Mouse (Mus musculus) cerebral cortex, adult 2 months (tissue): ENCODE measurements around the gene Brsk2.

ENCODE experiments used
- WGBS: fragments of 180-500 bp; shearing (Covaris S2); methylation state at CpG from one replicate; pipeline ENCODE4 v1.1.7; 2018; 5-methylcytosine and 5-hydroxymethylcytosine counted together

Brsk2 gene

DNA sequence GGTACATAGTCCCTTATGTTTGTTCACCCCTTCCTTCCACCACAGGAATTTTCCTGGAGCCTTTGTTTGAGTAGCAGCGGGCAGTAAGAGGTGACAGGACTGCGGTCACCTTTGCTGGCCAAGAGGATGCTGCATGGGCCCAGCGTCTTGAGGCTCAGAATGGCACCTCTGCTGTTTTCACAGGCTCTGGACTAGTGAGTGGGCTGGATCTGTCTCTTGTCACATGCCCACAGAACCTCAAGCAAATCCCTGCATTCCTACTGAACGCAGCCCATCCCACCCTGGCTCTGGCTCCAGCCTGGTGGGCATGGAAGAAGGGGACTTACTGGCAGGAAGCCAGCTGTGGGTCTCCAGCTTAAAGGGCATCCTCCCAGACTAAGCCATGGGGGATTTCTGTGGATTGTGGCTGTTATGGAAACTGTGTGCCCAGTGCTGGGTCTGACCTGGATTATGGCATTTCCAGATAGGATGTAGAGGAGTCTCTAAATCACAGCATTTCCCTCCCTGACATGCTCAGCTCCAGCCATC lies 8.0 kb downstream of the Brsk2 start:
- WGBS, result 45% methylated on average over 4 of the region's 4 CpGs

DNA sequence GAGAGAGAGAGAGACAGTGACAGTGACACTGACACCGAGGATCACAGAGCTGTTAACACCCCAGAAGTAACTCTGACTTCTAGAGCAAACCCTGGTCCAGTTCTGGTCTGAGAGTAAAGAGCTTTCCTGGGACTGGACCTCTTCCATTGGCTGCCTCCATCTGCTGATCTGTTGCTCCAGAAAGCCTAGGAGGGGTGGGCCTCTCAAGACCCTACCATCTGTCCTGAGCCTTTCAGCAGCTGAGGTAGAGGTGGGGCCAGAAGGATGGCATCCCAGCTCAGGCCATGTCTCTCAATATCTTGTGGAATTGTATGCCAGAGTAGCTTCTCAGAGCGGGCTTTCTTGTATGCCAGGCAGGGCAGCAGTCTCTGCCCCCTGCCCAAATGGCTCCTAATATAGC lies 8.7 kb downstream of the Brsk2 start:
- WGBS, result 83% methylated on average over 2 of the region's 2 CpGs

DNA sequence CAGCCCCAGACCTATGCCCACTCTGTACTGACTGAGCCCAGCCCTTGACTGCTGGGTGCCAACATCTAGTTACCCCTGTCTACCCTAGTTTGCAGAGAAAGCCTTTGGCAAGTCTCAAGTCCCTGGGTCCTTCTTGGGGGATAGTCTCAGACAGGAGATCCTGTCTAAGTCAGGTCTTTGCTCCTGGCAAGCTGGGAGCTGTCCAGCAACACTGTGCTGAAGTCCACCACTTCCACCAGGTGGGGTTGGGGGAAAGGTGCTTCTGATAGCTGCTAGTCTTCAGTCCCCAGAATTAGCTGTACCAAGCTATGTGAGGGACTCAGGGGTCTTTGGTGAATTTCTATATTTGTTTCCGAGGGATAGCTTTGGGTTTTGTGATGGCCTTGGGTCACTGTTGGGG lies 9.6 kb downstream of the Brsk2 start:
- WGBS, result 90% methylated on average over 1 of the region's 1 CpGs

DNA sequence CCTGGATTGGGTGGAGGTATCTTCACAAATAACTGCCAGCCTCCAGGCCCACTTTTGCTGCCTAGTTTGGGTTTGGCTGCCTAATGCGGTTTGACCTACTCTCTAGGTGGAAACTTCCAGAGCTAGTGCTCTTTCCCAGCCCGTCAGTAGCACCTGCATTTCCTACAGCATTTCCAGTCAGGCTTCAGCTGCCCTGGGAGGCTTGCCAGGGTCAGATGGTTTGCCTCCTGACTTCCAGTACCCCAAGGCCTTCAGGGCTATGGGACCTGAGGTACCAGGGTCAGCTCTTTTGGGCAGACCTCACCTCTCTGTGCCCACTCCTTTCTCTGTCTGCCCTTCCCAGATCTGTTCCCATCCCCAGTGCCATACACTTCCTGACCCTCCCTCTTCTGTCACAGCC lies 11.4 kb downstream of the Brsk2 start:
- 58% methylated on average over 2 of the region's 2 CpGs for WGBS

DNA sequence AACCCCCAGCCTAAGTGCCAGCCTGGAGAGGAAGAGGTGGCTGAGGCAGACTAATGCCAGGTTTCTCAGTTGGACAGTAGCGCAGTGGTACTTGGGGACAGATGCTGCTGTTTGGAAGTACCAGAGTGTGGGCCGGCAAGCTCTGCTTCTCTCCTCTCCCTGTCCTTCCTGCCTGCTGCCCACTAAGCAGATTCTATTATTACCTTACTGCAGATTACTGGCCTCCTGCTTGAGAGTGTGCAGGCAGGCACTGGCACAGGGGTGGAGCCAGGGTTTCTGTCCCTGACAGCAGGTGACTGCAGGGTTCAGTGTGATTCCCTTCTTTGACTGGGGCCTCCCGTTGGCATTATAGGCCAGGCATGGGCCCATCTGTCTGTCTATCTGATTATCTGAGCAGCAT lies 11.9 kb downstream of the Brsk2 start:
- WGBS, result 38% methylated on average over 3 of the region's 3 CpGs

DNA sequence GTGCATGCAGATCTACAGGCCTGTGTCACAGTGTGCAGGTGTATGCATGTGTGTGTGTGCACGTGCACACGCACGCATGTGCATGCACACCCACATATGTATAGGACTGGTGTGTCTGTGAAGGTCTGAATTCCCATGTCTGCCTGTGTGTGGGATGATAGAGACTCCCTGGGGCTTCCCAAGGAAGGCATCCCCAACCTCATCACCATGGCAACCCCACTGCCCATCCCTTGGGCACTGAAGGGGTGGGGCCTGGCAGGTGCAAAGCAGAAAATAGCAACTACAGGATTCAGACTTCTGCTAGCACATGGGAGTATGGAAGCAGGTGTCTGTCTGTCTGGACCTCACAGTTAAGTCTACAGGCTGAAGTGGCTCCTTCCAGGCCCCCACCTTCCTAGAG lies 13.0 kb downstream of the Brsk2 start:
- WGBS, result 56% methylated on average over 3 of the region's 3 CpGs

DNA sequence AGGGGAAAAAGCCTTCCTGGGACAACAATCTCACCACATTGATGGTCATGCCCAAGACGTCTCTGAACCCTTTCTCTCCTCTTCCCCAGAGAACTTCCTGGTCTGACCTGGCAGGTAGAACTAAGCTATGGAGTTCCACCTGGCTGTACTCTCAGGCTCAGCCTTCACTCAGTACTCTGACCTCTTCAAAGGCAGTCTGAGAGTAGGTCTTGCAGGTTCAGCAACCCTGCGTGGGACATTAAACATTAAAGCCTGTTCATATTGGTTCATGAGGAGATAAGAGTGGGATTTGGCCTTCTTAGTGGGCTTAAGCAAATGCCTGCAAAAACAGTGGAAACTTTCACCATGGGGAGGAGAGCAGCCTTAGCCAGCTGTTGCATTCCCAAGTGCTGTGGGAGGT lies 16.7 kb downstream of the Brsk2 start:
- WGBS, result 82% methylated on average over 2 of the region's 2 CpGs

DNA sequence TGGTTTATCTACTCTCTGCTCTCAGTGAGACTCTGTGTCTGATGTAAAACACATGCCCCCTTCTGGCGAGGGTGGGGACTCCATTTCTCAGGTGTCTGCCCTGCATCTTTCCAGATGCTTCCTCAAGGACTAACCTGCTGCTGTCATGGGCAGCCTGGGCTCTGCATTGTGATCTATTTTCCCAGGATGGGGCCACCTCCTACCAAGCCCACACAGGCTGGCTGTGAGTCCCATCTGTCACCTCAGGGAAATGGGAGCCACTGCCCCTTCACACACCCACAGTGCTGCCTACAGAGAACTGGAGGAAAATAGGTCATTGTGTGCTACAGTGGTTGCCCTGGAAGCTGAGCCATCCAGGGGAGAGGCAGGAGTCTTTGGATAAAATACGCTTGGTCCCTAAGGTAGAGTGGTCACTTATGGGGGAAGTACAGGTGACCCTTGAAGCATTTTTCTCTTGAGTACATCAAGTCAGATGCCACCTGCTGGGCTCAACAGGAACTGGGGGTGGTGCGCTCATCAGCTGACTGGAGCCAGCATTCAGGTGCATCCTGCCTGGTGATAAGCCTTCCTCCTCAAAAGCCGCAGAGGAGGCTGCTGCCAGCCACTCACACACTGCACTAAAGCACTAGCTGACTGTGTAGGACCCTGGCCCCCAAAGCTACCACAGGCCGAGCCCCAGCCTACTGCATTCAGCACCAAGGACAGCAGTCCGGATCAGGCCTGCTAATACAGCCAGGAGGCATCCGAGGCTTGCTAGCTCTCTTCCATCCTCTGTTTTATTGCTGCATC lies 23.5 kb downstream of the Brsk2 start:
- 32% methylated on average over 7 of the region's 7 CpGs for WGBS

DNA sequence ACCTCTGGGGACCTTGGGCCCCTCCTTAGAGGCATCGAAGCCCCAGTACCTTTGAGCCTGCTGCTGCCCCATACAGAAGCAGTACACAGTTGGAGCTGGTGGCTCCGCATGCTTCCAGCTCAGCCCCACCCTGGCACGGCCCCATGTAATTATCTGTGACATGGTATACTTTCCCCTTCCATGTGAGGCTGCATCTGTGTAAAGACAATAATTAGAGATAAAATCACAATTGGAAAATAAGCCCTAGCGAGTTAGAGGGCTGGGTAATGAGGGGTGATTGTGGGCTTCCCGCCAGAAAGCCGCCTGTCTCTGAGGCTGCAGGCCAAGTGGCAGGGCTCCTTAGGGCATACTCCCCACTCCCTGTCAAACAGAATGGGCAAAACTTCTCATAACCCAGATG lies 28.5 kb downstream of the Brsk2 start:
- WGBS, result 41% methylated on average over 6 of the region's 6 CpGs

DNA sequence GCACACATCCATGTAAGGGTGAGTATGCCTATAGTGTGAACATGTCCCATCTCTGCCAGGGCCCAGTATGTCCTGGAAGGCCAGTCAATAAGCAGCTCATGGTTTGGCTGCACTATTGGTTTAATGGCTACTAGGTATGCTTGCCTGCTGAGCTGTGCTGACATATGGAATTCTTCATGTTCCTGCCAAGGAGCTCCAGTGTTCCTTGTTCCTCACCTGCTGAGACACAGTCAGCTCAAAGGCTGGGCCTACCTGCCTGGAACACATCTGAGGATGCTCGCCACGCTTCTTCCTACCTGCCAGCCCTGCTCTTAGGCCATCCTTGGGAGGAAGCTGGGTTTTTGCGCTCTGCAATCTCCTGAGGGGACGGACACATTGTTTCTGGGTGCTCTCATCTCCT lies 29.7 kb downstream of the Brsk2 start:
- WGBS, result 96% methylated on average over 4 of the region's 4 CpGs

DNA sequence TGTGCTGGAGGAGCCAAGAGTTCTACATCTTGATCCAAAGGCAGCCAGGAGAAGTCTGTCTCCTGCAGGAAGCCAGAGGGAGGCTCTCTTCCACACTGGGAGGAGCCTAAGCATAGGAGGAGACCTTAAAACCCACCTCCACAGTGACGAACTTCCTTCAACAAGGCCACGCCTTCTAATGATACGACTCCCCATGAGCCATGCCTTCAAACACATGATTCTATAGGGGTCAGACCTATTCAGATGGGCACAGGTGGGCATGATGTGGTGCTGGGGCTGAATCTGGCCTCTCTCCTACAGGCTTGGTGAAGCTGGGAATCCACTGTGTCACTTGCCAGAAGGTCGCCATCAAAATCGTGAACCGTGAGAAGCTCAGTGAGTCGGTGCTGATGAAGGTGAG lies 31.7 kb downstream of the Brsk2 start:
- 84% methylated on average over 7 of the region's 7 CpGs for WGBS

DNA sequence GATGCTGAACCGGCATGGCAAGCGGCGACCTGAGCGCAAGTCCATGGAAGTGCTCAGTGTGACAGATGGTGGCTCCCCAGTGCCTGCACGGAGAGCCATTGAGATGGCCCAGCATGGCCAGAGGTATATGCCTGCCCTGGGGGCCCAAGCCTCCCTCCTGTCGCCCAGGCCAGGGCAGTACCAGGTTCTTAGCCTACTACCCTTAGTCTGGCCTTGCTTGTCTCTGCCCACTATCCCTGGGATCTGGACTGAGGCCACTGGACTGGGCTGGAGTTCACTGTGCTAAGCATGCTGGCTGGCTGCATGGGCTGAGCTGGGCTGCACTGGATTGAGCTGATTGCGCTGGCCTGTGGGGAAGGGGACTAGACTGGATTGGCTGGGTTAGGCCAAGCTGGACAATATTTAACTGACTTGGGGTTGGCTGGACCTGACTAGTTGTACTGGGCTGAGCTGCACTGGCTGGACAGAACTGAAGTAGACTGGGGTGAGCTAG lies 38.8 kb downstream of the Brsk2 start:
- 91% methylated on average over 7 of the region's 7 CpGs for WGBS

DNA sequence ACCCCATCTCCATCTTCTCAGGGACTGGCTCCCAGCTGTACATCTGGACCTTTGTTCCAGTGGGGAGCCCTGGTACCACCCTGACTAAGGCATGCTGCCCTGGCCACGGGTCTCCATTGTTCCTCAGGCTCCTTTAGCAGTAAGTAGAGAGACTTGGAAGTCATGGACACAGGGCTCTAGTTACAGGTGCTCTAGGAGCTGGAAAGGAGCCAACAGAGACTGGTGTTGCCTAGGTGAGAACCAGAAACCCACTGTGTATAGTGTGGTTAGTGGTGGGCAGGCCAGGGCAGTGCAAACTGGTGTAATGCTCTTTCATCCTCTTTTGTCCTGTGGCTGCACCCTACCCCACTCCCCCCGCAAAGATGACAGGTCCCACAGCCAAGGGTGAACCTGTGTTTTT lies 41.6 kb downstream of the Brsk2 start:
- 70% methylated on average over 2 of the region's 2 CpGs for WGBS

DNA sequence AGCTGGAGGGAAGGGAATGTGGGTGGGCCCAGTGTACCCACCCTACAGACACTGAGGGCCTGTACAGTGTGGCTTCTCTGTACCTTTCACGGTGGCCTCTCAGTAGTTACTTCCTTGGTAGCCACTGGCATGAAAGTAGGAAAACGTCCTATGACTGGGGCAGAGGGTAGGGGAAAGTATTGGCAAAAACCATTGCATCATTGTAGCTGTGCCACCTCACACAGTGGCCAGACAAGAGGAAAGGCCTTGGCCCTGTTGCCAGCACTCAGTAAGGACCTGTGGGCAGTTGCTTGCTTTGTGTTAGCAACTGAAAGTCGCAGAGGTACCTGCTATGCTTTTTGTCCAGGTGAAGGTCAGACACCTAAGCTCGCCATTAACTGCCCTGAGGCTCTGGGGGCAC lies 44.6 kb downstream of the Brsk2 start:
- WGBS, result 86% methylated on average over 4 of the region's 4 CpGs

DNA sequence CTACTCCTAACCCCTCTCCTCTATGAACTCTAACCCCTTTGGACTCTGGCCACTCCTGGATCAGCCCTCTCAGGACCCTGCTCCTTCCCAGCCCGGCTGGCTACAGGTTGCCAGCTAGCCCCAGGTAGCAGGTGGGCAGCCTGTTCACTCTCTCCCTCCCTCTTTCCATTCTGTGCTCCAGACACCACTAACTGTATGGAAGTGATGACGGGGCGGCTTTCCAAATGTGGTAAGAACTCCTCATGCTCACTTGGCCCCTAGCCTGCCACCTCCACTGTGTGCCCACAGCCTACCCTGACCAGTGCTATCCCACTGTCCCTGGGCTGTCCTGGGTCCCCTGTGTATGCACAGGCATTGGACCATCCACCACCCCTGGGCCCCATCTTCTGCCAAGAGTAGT lies 51.1 kb downstream of the Brsk2 start:
- 66% methylated on average over 3 of the region's 3 CpGs for WGBS

DNA sequence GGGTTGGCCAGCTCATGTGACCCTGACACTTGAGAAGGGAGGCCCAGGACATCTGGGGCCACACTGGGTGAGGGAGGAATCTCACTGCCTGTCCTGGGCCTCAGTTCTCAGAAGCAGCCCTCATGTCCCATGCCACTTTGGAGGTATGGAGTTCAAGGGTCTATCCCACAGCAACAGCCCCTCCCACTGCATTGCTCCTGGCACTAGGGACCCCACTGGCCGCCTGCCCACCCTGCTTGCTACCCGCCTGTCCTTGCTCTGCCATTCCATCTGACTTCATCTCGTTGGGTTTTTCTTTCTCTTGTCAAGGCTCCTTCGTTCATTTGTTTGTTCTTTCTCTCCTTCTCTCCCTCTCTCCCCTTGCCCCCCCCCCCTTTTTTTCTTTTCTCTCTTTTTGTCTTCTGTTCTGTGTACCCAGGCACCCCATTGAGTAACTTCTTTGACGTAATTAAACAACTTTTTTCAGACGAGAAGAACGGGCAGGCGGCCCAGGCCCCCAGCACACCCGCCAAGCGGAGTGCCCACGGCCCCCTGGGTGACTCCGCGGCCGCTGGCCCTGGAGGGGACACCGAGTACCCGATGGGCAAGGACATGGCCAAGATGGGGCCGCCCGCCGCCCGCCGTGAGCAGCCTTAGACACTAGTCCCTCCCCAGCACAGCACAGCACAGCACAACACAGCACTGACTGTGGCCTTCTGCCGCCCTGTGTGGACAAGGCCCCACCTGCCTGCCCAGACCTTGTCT lies 52.2 kb downstream of the Brsk2 start:
- WGBS, result 42% methylated on average over 22 of the region's 22 CpGs

DNA sequence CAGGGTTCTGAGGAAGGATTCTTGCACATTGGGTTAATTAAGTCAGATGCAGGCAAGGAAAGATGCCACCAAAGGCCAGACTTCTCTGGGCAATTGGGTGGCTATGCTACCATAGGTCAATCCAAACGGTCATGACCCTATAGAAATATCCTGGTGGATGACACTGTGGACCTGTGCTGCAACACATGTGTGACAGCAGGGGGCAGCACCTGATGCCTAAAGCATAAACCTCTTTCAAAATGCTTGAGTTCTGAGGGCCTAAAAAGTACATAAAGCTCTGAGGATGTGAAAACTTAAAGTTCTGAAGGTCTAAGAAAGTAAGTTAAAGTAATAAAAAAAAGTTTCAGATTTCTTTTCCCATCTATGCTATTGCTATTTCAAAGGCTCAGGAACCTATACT lies 67.0 kb downstream of the Brsk2 start:
- WGBS, result 29% methylated on average over 1 of the region's 1 CpGs

DNA sequence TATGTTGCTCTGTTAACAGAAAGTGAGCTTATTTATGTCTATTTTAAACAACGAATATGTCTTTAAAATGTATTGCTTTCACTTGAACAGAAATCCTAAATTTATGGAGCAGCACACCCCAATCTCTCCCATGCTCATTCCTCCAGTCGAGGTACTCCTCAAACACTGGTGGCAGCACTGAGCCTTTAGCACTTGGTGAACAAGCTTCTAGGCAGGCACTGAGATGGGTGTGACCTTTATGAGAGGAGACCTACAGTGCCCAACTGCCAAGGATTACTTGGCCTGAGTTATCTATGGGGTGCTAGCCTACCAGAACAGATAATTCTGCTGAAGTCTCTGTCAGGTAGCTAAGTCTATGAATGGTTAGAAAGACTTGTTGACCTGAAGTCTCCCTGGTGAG lies 70.1 kb downstream of the Brsk2 start:
- 49% methylated on average over 2 of the region's 2 CpGs for WGBS

DNA sequence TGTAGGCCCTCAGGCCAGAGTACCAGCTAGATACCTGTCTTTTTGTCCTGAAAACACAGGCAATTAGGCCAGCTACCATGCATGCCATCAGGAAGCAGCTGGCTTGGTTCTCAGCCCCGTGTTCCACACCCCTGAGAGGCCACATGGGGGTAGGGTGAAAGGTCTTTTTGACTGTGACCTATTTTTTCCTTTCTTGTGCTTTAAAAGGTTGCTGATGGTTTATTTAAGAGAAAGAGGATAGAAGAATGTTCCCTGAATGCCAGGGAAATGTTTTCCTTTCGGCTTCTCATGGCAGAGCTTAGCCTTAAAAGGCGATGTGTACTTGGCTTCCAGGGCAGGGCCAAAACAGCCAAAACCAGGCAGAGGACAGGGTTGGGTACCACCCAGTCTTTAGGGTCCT lies 71.3 kb downstream of the Brsk2 start:
- WGBS, result 60% methylated on average over 3 of the region's 3 CpGs

DNA sequence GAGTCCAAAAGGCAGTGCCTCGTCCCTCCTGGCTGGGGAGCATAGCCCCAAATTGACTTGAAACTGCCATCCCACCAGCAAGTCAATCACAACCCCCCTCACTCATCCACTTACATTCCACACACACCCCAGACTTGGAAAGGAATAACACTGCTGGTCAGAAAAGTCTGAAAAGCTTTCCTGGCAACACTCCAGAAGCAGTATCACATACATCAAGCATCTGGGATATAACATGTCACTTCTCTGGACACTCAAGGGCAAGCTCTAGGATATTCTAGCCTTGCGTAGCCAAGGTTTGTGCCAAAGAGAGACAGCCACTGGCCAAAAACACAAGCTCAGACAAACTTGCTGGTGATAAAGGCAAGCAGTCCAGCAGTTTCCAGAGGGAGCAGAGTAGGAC lies 75.6 kb downstream of the Brsk2 start:
- 88% methylated on average over 2 of the region's 2 CpGs for WGBS

DNA sequence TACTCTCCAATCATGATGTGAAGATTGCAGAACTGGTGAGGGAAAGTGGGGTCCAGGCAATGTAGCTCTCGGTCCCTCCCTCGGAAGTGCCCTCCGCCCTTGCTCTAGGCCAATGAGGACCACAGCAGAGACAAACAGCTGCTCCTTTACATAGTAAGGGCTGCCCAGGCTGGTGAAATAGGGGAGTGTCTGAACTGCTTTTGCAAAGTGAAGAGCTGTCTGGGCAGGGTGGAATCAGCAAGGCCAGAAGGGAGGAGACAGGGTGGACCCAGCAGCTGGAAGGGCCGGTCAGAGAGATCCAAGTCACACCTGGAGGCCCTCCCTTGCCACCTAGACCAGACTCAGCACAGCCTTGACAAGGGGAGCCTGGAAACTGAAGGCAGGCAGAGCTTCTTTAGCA lies 76.4 kb downstream of the Brsk2 start:
- WGBS, result 84% methylated on average over 4 of the region's 4 CpGs

DNA sequence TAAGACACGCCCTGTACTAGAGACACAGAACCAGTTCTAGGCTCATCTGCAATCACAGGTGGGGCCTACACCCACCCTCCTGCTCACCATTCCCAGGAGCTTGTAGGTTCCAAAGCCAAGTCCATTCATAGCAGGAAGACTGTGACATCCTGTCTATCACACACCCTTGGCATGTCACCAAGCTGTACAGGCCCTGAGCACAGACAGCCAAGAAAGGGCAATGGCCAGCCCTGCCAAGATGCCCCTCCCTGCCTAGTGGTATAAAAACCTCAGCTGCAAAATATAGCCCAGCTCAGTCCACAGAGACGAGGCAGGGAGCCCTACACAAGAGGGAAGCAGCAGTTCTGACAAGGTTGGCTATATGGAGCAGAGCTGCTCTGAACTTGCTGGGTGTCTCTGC lies 84.6 kb downstream of the Brsk2 start:
- 54% methylated on average over 2 of the region's 2 CpGs for WGBS
